12 mouse cellular contexts compared by ENCODE assay signal in the genomic region with DNA sequence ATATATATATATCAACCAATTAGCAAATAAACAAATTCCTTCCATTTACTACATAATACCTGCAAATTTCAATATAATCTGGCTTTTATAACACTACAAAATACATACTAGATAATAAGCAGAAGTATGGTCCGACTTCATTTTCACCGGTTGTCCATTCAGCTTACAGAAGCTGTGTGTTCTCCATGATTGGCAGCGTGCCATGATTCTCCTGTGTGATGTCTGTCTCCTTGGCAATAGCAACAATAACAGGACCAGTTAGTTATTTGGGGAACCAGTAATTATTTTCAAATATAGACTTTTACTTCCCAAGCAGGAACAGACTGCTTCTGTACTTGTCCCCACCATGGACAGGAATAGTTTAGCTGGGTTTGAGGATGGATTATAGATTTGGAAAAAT. TPM values are rescaled to one million over a fixed set of nuclear protein-coding genes. Genes with fewer than 3 reads are reported as not detected.
DNase-seq lines count a peak whose midpoint lies in the region; ATAC-seq and TF ChIP-seq lines count a peak whose summit lies in the region.
"Had no signal": no experiment of that assay in that cellular context is flagged by ENCODE, and none has a peak within 500 bp of the region (broad histone marks: within the 10 kb centered on the region; RNA-seq: fewer than 3 reads in every experiment).

No protein-coding gene starts in this region.

- no peak overlapping the region for H3K4me2 ChIP-seq in intestine, embryonic 14.5 days (ENCODE audit: low read length)
- H3K4me2 ChIP-seq in intestine, postnatal 0 days (replicated peaks; ENCODE audit: low read depth), result no peak overlapping the region
- H3K4me2 ChIP-seq: limb, embryonic 13.5 days had no signal

- H3K9me3 ChIP-seq in intestine, embryonic 14.5 days (ENCODE audit: control insufficient read depth, low read length), result no peaks in the 10 kb centered on the region
- no peaks in the 10 kb centered on the region for H3K9me3 ChIP-seq in intestine, postnatal 0 days (ENCODE audit: control insufficient read depth)
- H3K9me3 ChIP-seq: limb, embryonic 13.5 days had no signal

- no peaks in the 10 kb centered on the region for H3K36me3 ChIP-seq in intestine, embryonic 14.5 days (ENCODE audit: control insufficient read depth, insufficient read depth, low read length)
- no peaks in the 10 kb centered on the region for H3K36me3 ChIP-seq in intestine, postnatal 0 days (ENCODE audit: control insufficient read depth, insufficient read depth)
- H3K36me3 ChIP-seq: limb, embryonic 13.5 days had no signal

- no peak overlapping the region for H3K4me3 ChIP-seq in intestine, embryonic 14.5 days (ENCODE audit: low read depth, low read length)
- H3K4me3 ChIP-seq in intestine, postnatal 0 days (ENCODE audit: low read depth, low read length), result no peak overlapping the region
- H3K4me3 ChIP-seq: limb, embryonic 13.5 days had no signal

- no peaks in the 10 kb centered on the region for H3K27me3 ChIP-seq in intestine, embryonic 14.5 days (replicated peaks; ENCODE audit: control insufficient read depth, insufficient read depth, low read length)
- no peaks in the 10 kb centered on the region for H3K27me3 ChIP-seq in intestine, postnatal 0 days (replicated peaks; ENCODE audit: control insufficient read depth, insufficient read depth, low read length)
- H3K27me3 ChIP-seq: limb, embryonic 13.5 days had no signal

- WGBS in intestine, embryonic 14.5 days, result 49% methylated on average over 3 of the region's 3 CpGs
- 62% methylated on average over 3 of the region's 3 CpGs for WGBS in intestine, postnatal 0 days

- ATAC-seq in intestine, embryonic 14.5 days (replicated peaks; ENCODE audit: low FRiP score, low TSS enrichment, low read depth), result no peak
- no peak for ATAC-seq in intestine, postnatal 0 days

- intact Hi-C loops in left cerebral cortex, postnatal 4 days (cut with DNase I), result no loop called here

- H3K4me1 ChIP-seq in intestine, embryonic 14.5 days (replicated peaks; ENCODE audit: control insufficient read depth, insufficient read depth, low read length), result peaks cover 5% of the 10 kb centered on the region; the same call in 1 of the 2 replicates
- H3K4me1 ChIP-seq in intestine, postnatal 0 days (replicated peaks; ENCODE audit: control insufficient read depth, insufficient read depth, low read length), result no peaks in the 10 kb centered on the region

- DNase-seq in cerebellum, postnatal 14 days, result peak; percentile 83 to 86
- no peak for DNase-seq in cerebellum, adult 9-10 months
- DNase-seq in intestine, embryonic 14.5 days (ENCODE audit: low spot score), result peak; percentile 44
- DNase-seq in MN1 (ENCODE audit: low spot score), result peak; percentile 49
- DNase-seq in left cerebral cortex, postnatal 4 days, result peak; percentile 73
- DNase-seq in neural tube, embryonic 10.5 days (ENCODE audit: extremely low spot score, low spot score), result no peak
- DNase-seq in embryo, embryonic 9.5 days (ENCODE audit: extremely low spot score), result no peak
- DNase-seq: kidney, adult 8-10 months; thymus, adult 18-20 months had no signal

- no peak for TF ChIP-seq CTCF in intestine, postnatal 0 days (IDR thresholded peaks at IDR 0.05; ENCODE audit: low read depth)

- H3K27ac ChIP-seq in intestine, embryonic 14.5 days (ENCODE audit: low read depth), result peak overlapping the region; percentile 77; the same call in 1 of the 2 replicates
- no peak overlapping the region for H3K27ac ChIP-seq in intestine, postnatal 0 days (ENCODE audit: low read depth, low read length)
- H3K27ac ChIP-seq: limb, embryonic 13.5 days had no signal

- H3K9ac ChIP-seq in intestine, embryonic 14.5 days (ENCODE audit: low read length), result no peak overlapping the region
- no peak overlapping the region for H3K9ac ChIP-seq in intestine, postnatal 0 days (ENCODE audit: low read depth, low read length)
- H3K9ac ChIP-seq: limb, embryonic 13.5 days had no signal

RNA-seq across cellular contexts. Expression of a gene that starts 11.0 kb away (rescaled TPM):
- polyA plus RNA-seq in intestine, embryonic 14.5 days (2014; fragmentation: Nextera tagmentation; extraction: Ambion mirVana), result 0.55 and 0.80 TPM in 2 replicates
- polyA plus RNA-seq in intestine, postnatal 0 days (2015; fragmentation: Nextera tagmentation; extraction: Ambion mirVana), result 2.0 and 2.7 TPM in 2 replicates
- 1 to 10 TPM; 1.8 to 1.9 TPM for total RNA-seq in left cerebral cortex, postnatal 4 days (2021)
- total RNA-seq: megakaryocyte-erythroid progenitor cell, adult 5-6 weeks had no signal

RNA-seq across cellular contexts. Expression of a gene that starts 39.7 kb away (rescaled TPM):
- polyA plus RNA-seq in intestine, embryonic 14.5 days (2014; fragmentation: Nextera tagmentation; extraction: Ambion mirVana), result 19.5 and 20.4 TPM in 2 replicates
- polyA plus RNA-seq in intestine, postnatal 0 days (2015; fragmentation: Nextera tagmentation; extraction: Ambion mirVana), result 14.6 and 14.8 TPM in 2 replicates
- total RNA-seq in left cerebral cortex, postnatal 4 days (2021), result 10 to 100 TPM; 22.0 to 23.2 TPM

RNA-seq across cellular contexts. Expression of a gene that starts 39.7 kb away (rescaled TPM):
- 4.4 and 6.5 TPM in 2 replicates for polyA plus RNA-seq in intestine, embryonic 14.5 days (2014; fragmentation: Nextera tagmentation; extraction: Ambion mirVana)
- 3.0 and 3.5 TPM in 2 replicates for polyA plus RNA-seq in intestine, postnatal 0 days (2015; fragmentation: Nextera tagmentation; extraction: Ambion mirVana)
- 10 to 100 TPM; 13.8 to 15.3 TPM for total RNA-seq in left cerebral cortex, postnatal 4 days (2021)

Comparison
In these comparisons a context has a peak if more than half of its experiments do, and no peak if none do; other contexts are left out.
1. DNase-seq: peak in cerebellum, postnatal 14 days (2 of 2), intestine, embryonic 14.5 days (single experiment), MN1 (single experiment) and left cerebral cortex, postnatal 4 days (single experiment); none in cerebellum, adult 9-10 months (single experiment), neural tube, embryonic 10.5 days (single experiment) and embryo, embryonic 9.5 days (single experiment).